Mouse (Mus musculus) B cell, adult 67 days (primary cell): Measurements from ENCODE around the gene Gabrq. TPM values are rescaled to one million over a fixed set of nuclear protein-coding genes. Genes with fewer than 3 reads are reported as not detected.

Source experiments
- total RNA-seq, 2 experiments: library from RNA; stranded (reverse); gene quantifications; 4 replicates each; pipeline ENCODE4 v1.2.4; 2023

Gene Gabrq
- not detected for total RNA-seq

GRCm38 (mm10) chrX:72824776-72825588, at the start of gene Gabrq:
Gene Gabrq (plus strand): TSS chrX:72825178.

Other genes starting within 250 kb of the Gabrq start
- gene Gabra3, start 168.3 kb upstream of the Gabrq start, total RNA-seq, result not detected
- gene Cetn2, start 93.2 kb downstream of the Gabrq start, total RNA-seq, result 10 to 100 TPM; 46.2 to 53.4 TPM
- 10 to 100 TPM; 10.1 to 12.5 TPM for gene Nsdhl, start 93.4 kb downstream of the Gabrq start, total RNA-seq
- gene Zfp185, start 162.2 kb downstream of the Gabrq start, total RNA-seq, result not detected
- 1 to 10 TPM in 1 of 2 experiments, under 1 TPM in 1; 0.75 to 2.1 TPM for gene Pnma5, start 211.9 kb downstream of the Gabrq start, total RNA-seq
- not detected for gene Pnma3, start 239.6 kb downstream of the Gabrq start, total RNA-seq